Mouse (Mus musculus): ENCODE results near the gene Lurap1l. TPM values are rescaled to one million over a fixed set of nuclear protein-coding genes. Genes with fewer than 3 reads are reported as not detected.

Gene Lurap1l
- polyA plus RNA-seq, 1 experiment from 2014 or later = 4.4 TPM

DNA sequence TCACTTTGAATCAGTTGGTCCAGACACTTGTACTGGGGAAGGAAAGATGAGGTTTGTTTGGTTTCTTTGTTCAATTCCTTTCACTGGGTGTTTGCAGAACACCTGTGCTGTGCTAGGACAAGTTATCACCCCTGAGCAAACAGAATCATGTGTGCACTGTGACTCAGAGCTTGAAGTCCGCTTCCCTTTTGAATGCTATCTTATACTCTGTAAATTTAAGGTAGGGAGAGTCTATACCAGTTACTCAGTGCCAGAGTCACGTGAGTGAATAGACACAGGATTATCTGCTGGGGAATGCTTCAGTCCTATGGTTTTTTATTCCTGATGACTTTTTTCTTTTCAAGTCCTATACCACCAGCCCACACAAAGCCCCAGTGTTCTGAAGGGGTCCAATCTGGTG, 39.3 kb downstream of the Lurap1l start:
- no peak overlapping the region for H3K9ac ChIP-seq (ENCODE audit: low read depth, low read length)
- no peak overlapping the region for H3K27ac ChIP-seq (ENCODE audit: low read depth, low read length)
- H3K27me3 ChIP-seq (ENCODE audit: control insufficient read depth, insufficient read depth, low read length) = no peaks in the 10 kb centered on the region
- ATAC-seq (ENCODE audit: low FRiP score) = no peak
- H3K9me3 ChIP-seq (ENCODE audit: control insufficient read depth, low read length) = no peaks in the 10 kb centered on the region
- no peak for DNase-seq (ENCODE audit: low spot score)
- no peaks in the 10 kb centered on the region for H3K36me3 ChIP-seq (ENCODE audit: control insufficient read depth, insufficient read depth, low read length)
- H3K4me2 ChIP-seq (replicated peaks; ENCODE audit: low read depth, low read length) = no peak overlapping the region
- H3K4me1 ChIP-seq (replicated peaks; ENCODE audit: control insufficient read depth, insufficient read depth, low read length) = no peaks in the 10 kb centered on the region
- WGBS = 81% methylated on average over 2 of the region's 2 CpGs
- no peak overlapping the region for H3K4me3 ChIP-seq (ENCODE audit: low read depth, low read length)

DNA sequence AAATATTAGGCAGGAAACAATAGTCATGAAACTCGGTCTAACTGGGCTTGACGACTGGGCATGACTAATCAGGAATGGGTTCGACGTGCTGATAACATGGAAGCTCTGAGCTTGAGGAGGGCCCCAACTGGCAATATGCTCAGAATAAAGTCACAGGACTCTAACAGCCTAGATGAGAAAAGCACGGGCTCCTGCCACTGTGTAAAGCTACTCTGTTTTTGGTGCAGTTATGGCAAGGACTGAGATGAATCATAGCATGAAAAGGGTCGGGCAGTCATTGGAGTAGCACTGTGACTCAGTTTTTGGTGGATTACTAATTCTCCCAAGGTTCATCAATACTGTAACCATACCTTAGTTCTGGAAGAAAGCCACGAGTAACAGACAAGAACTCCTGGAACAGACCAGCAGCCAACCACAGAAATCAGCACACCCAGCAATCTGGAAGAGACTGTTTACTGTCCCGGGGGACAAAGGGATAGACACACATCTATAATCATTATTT, 39.9 kb downstream of the Lurap1l start:
- H3K27me3 ChIP-seq (ENCODE audit: control insufficient read depth, insufficient read depth, low read length) = no peaks in the 10 kb centered on the region
- no peak for DNase-seq (ENCODE audit: low spot score)
- no peak for ATAC-seq (ENCODE audit: low FRiP score)
- no peaks in the 10 kb centered on the region for H3K36me3 ChIP-seq (ENCODE audit: control insufficient read depth, insufficient read depth, low read length)
- no peak overlapping the region for H3K4me2 ChIP-seq (replicated peaks; ENCODE audit: low read depth, low read length)
- H3K27ac ChIP-seq (ENCODE audit: low read depth, low read length) = no peak overlapping the region
- no peaks in the 10 kb centered on the region for H3K9me3 ChIP-seq (ENCODE audit: control insufficient read depth, low read length)
- no peak overlapping the region for H3K9ac ChIP-seq (ENCODE audit: low read depth, low read length)
- no peak overlapping the region for H3K4me3 ChIP-seq (ENCODE audit: low read depth, low read length)
- H3K4me1 ChIP-seq (replicated peaks; ENCODE audit: control insufficient read depth, insufficient read depth, low read length) = no peaks in the 10 kb centered on the region
- 64% methylated on average over 8 of the region's 8 CpGs for WGBS

DNA sequence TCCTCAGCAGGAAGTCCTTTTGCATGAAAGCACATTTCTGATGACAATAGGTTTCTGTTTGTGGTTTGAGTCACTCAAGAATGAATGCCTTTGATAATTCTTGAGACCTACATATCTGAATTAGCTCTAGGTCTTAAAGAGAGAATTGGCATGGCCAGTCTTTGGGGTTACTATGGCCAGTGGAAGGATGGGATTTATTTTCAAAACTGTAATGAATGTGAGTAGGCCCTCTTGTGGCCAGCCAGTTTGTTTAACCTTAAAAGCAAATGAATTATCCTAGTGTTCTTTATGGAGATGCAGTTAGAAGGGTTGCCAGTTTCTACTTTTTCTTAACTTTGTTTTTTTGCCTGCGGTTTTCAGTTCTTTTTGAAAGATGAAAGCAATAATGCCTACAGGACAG, 42.2 kb downstream of the Lurap1l start:
- H3K9ac ChIP-seq (ENCODE audit: low read depth, low read length) = no peak overlapping the region
- H3K27me3 ChIP-seq (ENCODE audit: control insufficient read depth, insufficient read depth, low read length) = no peaks in the 10 kb centered on the region
- 79% methylated on average over 1 of the region's 1 CpGs for WGBS
- H3K27ac ChIP-seq (ENCODE audit: low read depth, low read length) = no peak overlapping the region
- H3K4me1 ChIP-seq (replicated peaks; ENCODE audit: control insufficient read depth, insufficient read depth, low read length) = no peaks in the 10 kb centered on the region
- no peak overlapping the region for H3K4me2 ChIP-seq (replicated peaks; ENCODE audit: low read depth, low read length)
- DNase-seq (ENCODE audit: low spot score) (no peak), ATAC-seq (ENCODE audit: low FRiP score) (no peak)
- no peaks in the 10 kb centered on the region for H3K36me3 ChIP-seq (ENCODE audit: control insufficient read depth, insufficient read depth, low read length)
- H3K4me3 ChIP-seq (ENCODE audit: low read depth, low read length) = no peak overlapping the region
- no peaks in the 10 kb centered on the region for H3K9me3 ChIP-seq (ENCODE audit: control insufficient read depth, low read length)

DNA sequence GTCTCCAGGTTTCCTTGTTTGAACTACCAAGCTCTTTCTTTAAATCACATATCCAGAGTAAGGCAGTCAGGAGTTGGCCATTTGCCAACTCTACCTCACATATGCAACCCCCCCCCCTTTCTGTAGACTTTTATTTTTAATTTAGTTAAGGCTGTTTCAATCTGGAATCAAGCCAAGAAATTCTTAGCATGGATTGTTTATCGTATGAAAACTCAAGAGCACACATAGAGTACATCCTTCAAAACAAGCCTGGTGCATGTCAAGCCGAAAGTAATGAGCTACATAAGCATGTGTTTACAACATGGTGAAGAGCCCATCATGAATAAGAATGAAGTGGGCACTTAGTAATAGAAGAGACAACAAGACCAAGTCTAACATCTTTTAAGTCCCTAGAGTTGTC, 45.5 kb downstream of the Lurap1l start:
- Histone ChIP-seq H3K36me3 (ENCODE audit: control insufficient read depth, insufficient read depth, low read length) (no peaks in the 10 kb centered on the region), H3K9me3 (ENCODE audit: control insufficient read depth, low read length) (no peaks in the 10 kb centered on the region), H3K27ac (ENCODE audit: low read depth, low read length) (no peak overlapping the region), H3K4me3 (ENCODE audit: low read depth, low read length) (no peak overlapping the region), H3K4me2 (replicated peaks; ENCODE audit: low read depth, low read length) (no peak overlapping the region), H3K9ac (ENCODE audit: low read depth, low read length) (no peak overlapping the region), H3K27me3 (ENCODE audit: control insufficient read depth, insufficient read depth, low read length) (no peaks in the 10 kb centered on the region), H3K4me1 (replicated peaks; ENCODE audit: control insufficient read depth, insufficient read depth, low read length) (no peaks in the 10 kb centered on the region)
- no peak for ATAC-seq (ENCODE audit: low FRiP score)
- 93% methylated on average over 2 of the region's 2 CpGs for WGBS
- no peak for DNase-seq (ENCODE audit: low spot score)

DNA sequence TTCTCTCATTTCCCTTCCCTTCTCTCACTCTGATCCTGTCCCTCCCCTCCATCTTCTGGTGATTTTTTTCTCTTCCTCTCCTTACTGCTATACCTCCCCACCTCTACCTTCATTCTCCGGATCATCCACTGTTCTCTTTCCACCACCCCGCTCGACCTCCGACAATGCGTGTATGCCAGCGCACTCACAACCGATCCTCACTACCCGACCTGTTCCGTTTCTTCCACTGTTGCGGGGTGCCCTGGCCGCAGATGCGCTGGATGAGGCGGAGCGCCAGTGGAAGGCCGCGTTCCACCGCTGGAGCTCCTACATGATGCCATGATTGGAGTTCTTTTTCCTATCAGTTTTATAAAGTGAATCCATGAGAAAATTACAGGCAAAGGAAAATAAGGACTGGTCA, 57.1 kb downstream of the Lurap1l start:
- DNase-seq (ENCODE audit: low spot score) = no peak
- no peaks in the 10 kb centered on the region for H3K9me3 ChIP-seq (ENCODE audit: control insufficient read depth, low read length)
- WGBS = 90% methylated on average over 17 of the region's 17 CpGs
- no peaks in the 10 kb centered on the region for H3K36me3 ChIP-seq (ENCODE audit: control insufficient read depth, insufficient read depth, low read length)
- ATAC-seq (ENCODE audit: low FRiP score) = no peak
- no peak overlapping the region for H3K4me2 ChIP-seq (replicated peaks; ENCODE audit: low read depth, low read length)
- no peak overlapping the region for H3K27ac ChIP-seq (ENCODE audit: low read depth, low read length)
- no peak overlapping the region for H3K4me3 ChIP-seq (ENCODE audit: low read depth, low read length)
- H3K9ac ChIP-seq (ENCODE audit: low read depth, low read length) = no peak overlapping the region
- H3K4me1 ChIP-seq (replicated peaks; ENCODE audit: control insufficient read depth, insufficient read depth, low read length) = no peaks in the 10 kb centered on the region
- H3K27me3 ChIP-seq (ENCODE audit: control insufficient read depth, insufficient read depth, low read length) = no peaks in the 10 kb centered on the region

DNA sequence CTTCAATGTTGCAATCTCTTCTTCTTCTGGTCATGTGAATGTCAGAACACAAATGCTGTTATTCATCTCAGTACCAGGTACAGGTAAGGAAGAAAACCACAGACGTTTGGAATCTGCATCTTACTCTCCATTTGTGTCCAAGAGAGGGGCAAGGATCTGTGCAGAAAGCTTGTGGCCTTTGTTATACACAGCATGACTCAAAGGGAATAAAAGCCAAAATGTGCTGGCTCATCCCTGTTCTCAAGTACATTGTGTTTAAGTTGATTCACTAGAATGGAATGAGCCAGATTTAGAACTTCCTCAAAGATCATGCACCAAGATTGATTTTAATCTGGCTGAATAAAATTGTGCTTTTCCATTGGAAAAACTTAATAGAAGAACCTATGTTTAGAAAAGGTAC, 61.4 kb downstream of the Lurap1l start:
- no peak overlapping the region for H3K4me2 ChIP-seq (replicated peaks; ENCODE audit: low read depth, low read length)
- DNase-seq (ENCODE audit: low spot score) = no peak
- no peak overlapping the region for H3K27ac ChIP-seq (ENCODE audit: low read depth, low read length)
- 23% methylated on average over 1 of the region's 1 CpGs for WGBS
- H3K4me1 ChIP-seq (replicated peaks; ENCODE audit: control insufficient read depth, insufficient read depth, low read length) = no peaks in the 10 kb centered on the region
- H3K9me3 ChIP-seq (ENCODE audit: control insufficient read depth, low read length) = no peaks in the 10 kb centered on the region
- H3K9ac ChIP-seq (ENCODE audit: low read depth, low read length) = no peak overlapping the region
- H3K36me3 ChIP-seq (ENCODE audit: control insufficient read depth, insufficient read depth, low read length) = no peaks in the 10 kb centered on the region
- H3K4me3 ChIP-seq (ENCODE audit: low read depth, low read length) = no peak overlapping the region
- no peak for ATAC-seq (ENCODE audit: low FRiP score)
- H3K27me3 ChIP-seq (ENCODE audit: control insufficient read depth, insufficient read depth, low read length) = no peaks in the 10 kb centered on the region

DNA sequence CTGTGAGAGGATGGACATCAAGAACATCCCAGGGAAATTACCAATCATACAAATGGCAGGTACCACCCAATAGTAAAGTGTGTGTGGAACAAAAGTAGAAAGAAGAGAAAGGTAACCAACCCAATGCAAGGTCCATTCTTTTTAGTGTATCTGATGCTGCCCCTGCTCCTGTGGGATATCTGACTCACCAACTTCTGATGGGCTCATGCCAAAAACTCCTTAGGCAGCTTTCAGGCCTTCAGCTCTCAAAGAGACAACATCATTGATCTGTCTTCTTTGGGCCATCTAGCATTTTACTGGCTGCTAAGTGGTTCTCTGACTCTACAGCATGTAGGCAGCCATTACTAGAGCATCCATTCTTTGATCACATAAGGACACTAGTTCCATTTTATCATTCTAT, 63.5 kb downstream of the Lurap1l start:
- no peaks in the 10 kb centered on the region for H3K4me1 ChIP-seq (replicated peaks; ENCODE audit: control insufficient read depth, insufficient read depth, low read length)
- H3K36me3 ChIP-seq (ENCODE audit: control insufficient read depth, insufficient read depth, low read length) = no peaks in the 10 kb centered on the region
- no peaks in the 10 kb centered on the region for H3K27me3 ChIP-seq (ENCODE audit: control insufficient read depth, insufficient read depth, low read length)
- H3K4me3 ChIP-seq (ENCODE audit: low read depth, low read length) = no peak overlapping the region
- H3K27ac ChIP-seq (ENCODE audit: low read depth, low read length) = no peak overlapping the region
- H3K9ac ChIP-seq (ENCODE audit: low read depth, low read length) = no peak overlapping the region
- DNase-seq (ENCODE audit: low spot score) = no peak
- no peak overlapping the region for H3K4me2 ChIP-seq (replicated peaks; ENCODE audit: low read depth, low read length)
- H3K9me3 ChIP-seq (ENCODE audit: control insufficient read depth, low read length) = no peaks in the 10 kb centered on the region
- ATAC-seq (ENCODE audit: low FRiP score) = no peak

DNA sequence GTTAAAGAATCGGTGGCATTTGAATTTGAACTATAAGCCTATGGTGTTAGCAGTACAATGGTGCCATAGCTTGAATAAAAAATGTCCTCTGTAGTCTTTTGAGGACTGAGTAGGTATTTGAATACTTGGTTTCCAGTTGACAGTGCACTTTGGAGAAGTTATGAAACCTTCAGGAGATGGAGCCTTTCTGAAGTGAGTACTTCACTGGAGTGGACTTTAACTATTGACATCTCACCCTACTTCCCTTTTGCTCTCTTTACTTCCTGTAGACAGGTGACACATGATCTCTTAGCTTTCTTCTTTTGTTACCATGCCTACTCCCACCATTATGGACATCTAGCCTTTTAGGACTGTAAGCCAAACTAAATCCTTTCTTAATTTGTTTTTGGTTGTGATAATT, 80.4 kb downstream of the Lurap1l start:
- no peak overlapping the region for H3K4me3 ChIP-seq (ENCODE audit: low read depth, low read length)
- ATAC-seq (ENCODE audit: low FRiP score) (no peak), DNase-seq (ENCODE audit: low spot score) (no peak)
- H3K9ac ChIP-seq (ENCODE audit: low read depth, low read length) = no peak overlapping the region
- H3K4me1 ChIP-seq (replicated peaks; ENCODE audit: control insufficient read depth, insufficient read depth, low read length) = no peaks in the 10 kb centered on the region
- no peaks in the 10 kb centered on the region for H3K9me3 ChIP-seq (ENCODE audit: control insufficient read depth, low read length)
- no peak overlapping the region for H3K4me2 ChIP-seq (replicated peaks; ENCODE audit: low read depth, low read length)
- WGBS = 96% methylated on average over 1 of the region's 1 CpGs
- no peaks in the 10 kb centered on the region for H3K27me3 ChIP-seq (ENCODE audit: control insufficient read depth, insufficient read depth, low read length)
- no peaks in the 10 kb centered on the region for H3K36me3 ChIP-seq (ENCODE audit: control insufficient read depth, insufficient read depth, low read length)
- no peak overlapping the region for H3K27ac ChIP-seq (ENCODE audit: low read depth, low read length)

DNA sequence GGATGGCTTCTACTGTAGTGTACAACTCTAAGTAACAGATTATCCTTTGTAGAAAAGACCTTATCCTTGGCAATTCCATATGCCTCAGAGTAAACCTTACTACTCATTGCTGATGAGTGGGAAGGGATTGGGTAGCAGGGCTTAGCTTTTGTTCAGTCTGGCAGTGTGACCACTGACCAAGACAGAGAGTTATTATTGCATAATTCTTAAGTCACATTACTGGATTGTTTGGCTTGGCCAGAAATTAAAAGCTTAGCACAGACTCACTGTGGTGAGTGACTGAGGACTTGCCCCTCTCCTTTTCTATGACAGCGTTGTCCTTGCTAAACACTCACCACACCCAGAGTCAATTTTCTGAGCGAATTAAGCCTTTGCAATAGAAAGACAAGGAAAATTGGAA, 93.1 kb downstream of the Lurap1l start:
- H3K4me2 ChIP-seq (replicated peaks; ENCODE audit: low read depth, low read length) = no peak overlapping the region
- no peak overlapping the region for H3K4me3 ChIP-seq (ENCODE audit: low read depth, low read length)
- no peaks in the 10 kb centered on the region for H3K36me3 ChIP-seq (ENCODE audit: control insufficient read depth, insufficient read depth, low read length)
- WGBS = 88% methylated on average over 2 of the region's 2 CpGs
- no peaks in the 10 kb centered on the region for H3K27me3 ChIP-seq (ENCODE audit: control insufficient read depth, insufficient read depth, low read length)
- no peak for DNase-seq (ENCODE audit: low spot score)
- H3K9me3 ChIP-seq (ENCODE audit: control insufficient read depth, low read length) = no peaks in the 10 kb centered on the region
- H3K27ac ChIP-seq (ENCODE audit: low read depth, low read length) = no peak overlapping the region
- no peak overlapping the region for H3K9ac ChIP-seq (ENCODE audit: low read depth, low read length)
- no peak for ATAC-seq (ENCODE audit: low FRiP score)
- H3K4me1 ChIP-seq (replicated peaks; ENCODE audit: control insufficient read depth, insufficient read depth, low read length) = no peaks in the 10 kb centered on the region

All from hindbrain, embryonic 11.5 days (tissue).